Mouse (Mus musculus) retina, adult 2 months (tissue): ENCODE results near the gene Ralgps2.

Experiments
- DNase-seq: peaks from one replicate; pipeline ENCODE4 v3.0.0-alpha.2; 2012; ENCODE audit warnings: low read depth, low spot score

Gene Ralgps2

GRCm38 (mm10) chr1:156769621-156770297 is 169.7 kb downstream of the Ralgps2 start:
- DNase-seq: no peak

- DNase-seq: no peak
Measured at GRCm38 (mm10) chr1:156769163-156769562, 170.3 kb downstream of the Ralgps2 start.

- no peak for DNase-seq
Measured at GRCm38 (mm10) chr1:156765311-156765710, 174.1 kb downstream of the Ralgps2 start.

- DNase-seq: no peak
Measured at GRCm38 (mm10) chr1:156764584-156764983, 174.8 kb downstream of the Ralgps2 start.

- DNase-seq: no peak
Measured at GRCm38 (mm10) chr1:156763280-156763679, 176.1 kb downstream of the Ralgps2 start.

GRCm38 (mm10) chr1:156761430-156761801 is 178.0 kb downstream of the Ralgps2 start:
- DNase-seq: no peak

GRCm38 (mm10) chr1:156760549-156761429 is 178.6 kb downstream of the Ralgps2 start:
- no peak for DNase-seq

GRCm38 (mm10) chr1:156758326-156758725 is 181.1 kb downstream of the Ralgps2 start:
- no peak for DNase-seq

GRCm38 (mm10) chr1:156754608-156755413 is 184.6 kb downstream of the Ralgps2 start:
- DNase-seq: no peak
